Mouse (Mus musculus) intestine, embryonic 15.5 days (tissue): ENCODE measurements at regions not wholly inside any gene's neighbourhood (a gene's known extent, or its start where the extent isn't known, plus 50 kb on each side); places are given as distances from the start of the nearest gene placed in this dataset.

Experiments used
- ATAC-seq: fragments of 200-750 bp; cut with Nextera tagmentation; 2 replicates; pipeline ENCODE4 v1.8.0; 2017; ENCODE audit warnings: moderate TSS enrichment, moderate library complexity
- H3K27ac ChIP-seq: fragments of 300-500 bp; sonication (generic); 2 replicates; pipeline ENCODE4 v1.5.1; 2015; ENCODE audit warnings: mild to moderate bottlenecking, inconsistent platforms
- H3K27me3 ChIP-seq: fragments of 300-500 bp; sonication (generic); replicated peaks from 2 replicates; pipeline ENCODE4 v1.6.1; 2015; ENCODE audit warnings: inconsistent platforms
- H3K36me3 ChIP-seq: fragments of 300-500 bp; sonication (generic); 2 replicates; pipeline ENCODE4 v1.6.1; 2015; ENCODE audit warnings: inconsistent platforms
- H3K4me1 ChIP-seq: fragments of 300-500 bp; sonication (generic); replicated peaks from 2 replicates; pipeline ENCODE4 v1.6.1; 2015; ENCODE audit warnings: inconsistent platforms
- H3K4me2 ChIP-seq: fragments of 300-500 bp; sonication (generic); replicated peaks from 2 replicates; pipeline ENCODE4 v1.6.1; 2015; ENCODE audit warnings: mild to moderate bottlenecking, inconsistent platforms
- H3K4me3 ChIP-seq: fragments of 300-500 bp; sonication (generic); replicated peaks from 2 replicates; pipeline ENCODE4 v1.5.1; 2015; ENCODE audit warnings: inconsistent platforms
- H3K9ac ChIP-seq: fragments of 300-500 bp; sonication (generic); 2 replicates; pipeline ENCODE4 v1.6.1; 2015; ENCODE audit warnings: inconsistent platforms
- H3K9me3 ChIP-seq: fragments of 300-500 bp; sonication (generic); 2 replicates; pipeline ENCODE4 v1.6.1; 2016; ENCODE audit warnings: inconsistent platforms
- WGBS: fragments of 180-500 bp; shearing (Covaris S2); methylation state at CpG from one replicate; pipeline ENCODE4 v1.1.7; 2015; 5-methylcytosine and 5-hydroxymethylcytosine counted together

DNA sequence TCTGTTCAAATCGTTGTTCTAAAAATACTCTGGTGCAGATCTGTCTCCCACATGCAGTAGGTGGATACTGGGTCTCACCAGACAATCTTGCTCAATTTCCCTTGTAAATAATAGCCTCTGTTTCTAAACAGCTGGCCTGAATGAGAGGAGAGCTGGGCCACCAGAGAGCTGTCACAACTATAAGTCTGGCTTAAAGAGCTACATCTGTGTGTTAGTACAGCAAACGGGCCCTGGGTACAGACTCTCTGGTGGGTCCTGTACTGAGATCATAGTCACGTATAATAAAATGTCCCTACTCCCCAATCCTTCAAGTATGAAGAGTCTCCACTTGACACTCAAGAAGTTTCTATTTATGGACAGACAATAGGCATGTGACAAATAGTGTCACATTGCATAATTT lies 375.7 kb upstream of the Noct start:
- Histone ChIP-seq H3K36me3 (no peaks in the 10 kb centered on the region), H3K4me3 (no peak overlapping the region), H3K4me1 (no peaks in the 10 kb centered on the region), H3K27ac (no peak overlapping the region), H3K27me3 (no peaks in the 10 kb centered on the region), H3K9ac (no peak overlapping the region), H3K4me2 (no peak overlapping the region), H3K9me3 (no peaks in the 10 kb centered on the region)
- no peak for ATAC-seq
- 41% methylated on average over 3 of the region's 3 CpGs for WGBS

DNA sequence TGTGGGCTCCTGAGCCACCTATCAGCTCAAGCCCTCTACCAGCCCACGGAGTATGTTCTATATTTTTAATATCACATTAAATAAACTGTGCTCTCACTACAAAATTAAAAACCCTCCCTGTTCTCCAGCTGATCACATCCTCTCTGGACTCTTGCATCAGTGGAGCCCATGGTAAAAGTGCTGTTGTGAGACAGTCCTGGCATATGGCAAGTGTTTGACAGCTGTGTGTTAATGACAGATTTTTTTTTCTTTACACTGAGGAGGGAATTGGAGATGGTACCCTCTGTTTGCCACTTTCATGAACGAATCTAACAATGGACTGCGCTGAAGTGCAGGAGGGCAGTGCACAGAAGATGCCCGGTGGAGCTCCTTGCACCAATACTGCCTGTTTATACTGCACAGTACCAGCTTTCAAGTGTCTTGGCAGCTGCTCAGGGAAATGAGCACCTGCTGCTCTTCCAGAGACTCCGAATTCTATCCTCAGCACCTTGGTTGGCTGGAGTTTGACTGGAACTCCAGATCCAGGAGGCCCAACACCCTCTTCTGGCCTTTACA lies 373.1 kb upstream of the Noct start:
- no peak overlapping the region for H3K9ac ChIP-seq
- H3K27me3 ChIP-seq = no peaks in the 10 kb centered on the region
- H3K36me3 ChIP-seq = no peaks in the 10 kb centered on the region
- no peak for ATAC-seq
- 77% methylated on average over 5 of the region's 5 CpGs for WGBS
- H3K4me1 ChIP-seq = no peaks in the 10 kb centered on the region
- no peak overlapping the region for H3K27ac ChIP-seq
- no peak overlapping the region for H3K4me3 ChIP-seq
- no peak overlapping the region for H3K4me2 ChIP-seq
- no peaks in the 10 kb centered on the region for H3K9me3 ChIP-seq

DNA sequence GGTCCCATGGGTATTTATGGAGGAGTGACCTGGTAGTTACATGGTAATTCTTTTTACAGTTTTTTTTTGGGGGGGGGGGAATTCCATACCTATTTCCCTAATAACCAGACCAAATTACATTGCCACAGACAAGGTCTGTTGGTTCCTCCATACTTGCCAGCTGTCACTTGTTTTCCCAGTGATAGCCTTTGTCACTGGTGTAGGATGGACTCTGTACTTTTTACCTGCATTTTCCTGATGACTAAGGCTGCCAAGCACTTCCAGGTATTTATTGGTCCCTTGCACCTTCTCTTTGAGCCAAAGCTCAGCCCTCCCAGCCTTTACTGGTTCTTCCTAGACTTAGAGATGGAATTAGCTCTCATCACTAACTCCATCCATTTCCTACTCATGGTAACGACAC lies 357.1 kb upstream of the Noct start:
- no peaks in the 10 kb centered on the region for H3K4me1 ChIP-seq
- peak; percentile 74; the same call in 1 of the 2 replicates for ATAC-seq
- H3K27me3 ChIP-seq = no peaks in the 10 kb centered on the region
- H3K9ac ChIP-seq = no peak overlapping the region
- no peak overlapping the region for H3K4me2 ChIP-seq
- H3K27ac ChIP-seq = no peak overlapping the region
- no peaks in the 10 kb centered on the region for H3K9me3 ChIP-seq
- WGBS = 77% methylated on average over 1 of the region's 1 CpGs
- no peaks in the 10 kb centered on the region for H3K36me3 ChIP-seq
- H3K4me3 ChIP-seq = no peak overlapping the region

DNA sequence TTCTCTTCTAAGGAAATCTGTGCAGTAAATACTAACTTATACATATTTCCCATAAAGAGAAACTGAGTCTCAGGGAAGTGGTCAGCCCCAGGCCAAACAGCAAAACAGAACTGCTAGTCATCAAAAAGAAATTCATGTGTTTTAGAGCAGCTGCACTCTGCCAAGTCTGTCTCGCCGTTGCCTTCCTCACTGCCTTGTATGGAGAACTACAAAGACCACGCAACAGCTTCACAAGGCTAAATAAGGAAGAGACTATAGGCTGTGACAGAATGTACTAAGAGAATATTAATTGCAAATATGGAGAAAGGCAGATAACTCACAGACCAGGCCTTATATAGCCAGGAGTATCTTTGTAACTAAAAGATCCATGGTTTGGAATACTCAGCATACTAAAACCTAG lies 355.0 kb upstream of the Noct start:
- Histone ChIP-seq H3K27ac (no peak overlapping the region), H3K4me2 (no peak overlapping the region), H3K36me3 (no peaks in the 10 kb centered on the region), H3K4me3 (no peak overlapping the region), H3K4me1 (no peaks in the 10 kb centered on the region), H3K9ac (no peak overlapping the region), H3K9me3 (no peaks in the 10 kb centered on the region), H3K27me3 (no peaks in the 10 kb centered on the region)
- 76% methylated on average over 3 of the region's 3 CpGs for WGBS
- peak; percentile 12; the same call in 1 of the 2 replicates for ATAC-seq

GRCm38 (mm10) chr3:50879050-50879449 lies 345.2 kb upstream of the Noct start:
- H3K9ac ChIP-seq = no peak overlapping the region
- ATAC-seq = no peak
- WGBS = 85% methylated on average over 4 of the region's 4 CpGs
- H3K27ac ChIP-seq = no peak overlapping the region
- H3K4me2 ChIP-seq = no peak overlapping the region
- no peak overlapping the region for H3K4me3 ChIP-seq
- no peaks in the 10 kb centered on the region for H3K27me3 ChIP-seq
- H3K4me1 ChIP-seq = no peaks in the 10 kb centered on the region
- no peaks in the 10 kb centered on the region for H3K9me3 ChIP-seq
- H3K36me3 ChIP-seq = no peaks in the 10 kb centered on the region

DNA sequence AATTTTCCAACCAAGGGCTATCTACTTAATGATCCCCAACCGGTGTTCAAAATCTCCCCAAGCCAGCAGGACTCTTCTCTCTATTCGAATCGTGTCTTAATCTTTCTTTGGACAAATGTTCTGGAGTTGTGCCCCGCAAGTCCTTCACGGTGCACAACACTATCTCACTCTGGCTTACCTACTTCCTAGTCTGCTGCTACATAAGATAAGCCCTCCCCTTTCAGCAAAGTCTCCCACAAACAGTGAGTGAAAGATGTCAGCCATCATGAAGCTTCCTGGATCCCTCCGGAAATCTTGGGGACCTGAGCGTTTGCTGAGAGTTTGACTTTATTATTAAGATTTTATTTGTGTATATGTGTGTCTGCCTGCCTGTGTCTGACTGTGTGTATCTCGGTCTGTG lies 344.7 kb upstream of the Noct start:
- WGBS = 83% methylated on average over 8 of the region's 8 CpGs
- no peaks in the 10 kb centered on the region for H3K9me3 ChIP-seq
- H3K4me2 ChIP-seq = no peak overlapping the region
- no peak for ATAC-seq
- no peaks in the 10 kb centered on the region for H3K4me1 ChIP-seq
- H3K27me3 ChIP-seq = no peaks in the 10 kb centered on the region
- H3K36me3 ChIP-seq = no peaks in the 10 kb centered on the region
- no peak overlapping the region for H3K9ac ChIP-seq
- H3K27ac ChIP-seq = no peak overlapping the region
- H3K4me3 ChIP-seq = no peak overlapping the region

- Histone ChIP-seq H3K4me1 (no peaks in the 10 kb centered on the region), H3K36me3 (no peaks in the 10 kb centered on the region), H3K4me2 (no peak overlapping the region), H3K9me3 (no peaks in the 10 kb centered on the region), H3K27ac (no peak overlapping the region), H3K27me3 (no peaks in the 10 kb centered on the region), H3K9ac (no peak overlapping the region), H3K4me3 (no peak overlapping the region)
- 39% methylated on average over 9 of the region's 9 CpGs for WGBS
- ATAC-seq = no peak
Measured at GRCm38 (mm10) chr3:50881437-50882248, 342.6 kb upstream of the Noct start.

GRCm38 (mm10) chr3:50882249-50882733 lies 342.0 kb upstream of the Noct start:
- H3K36me3 ChIP-seq = no peaks in the 10 kb centered on the region
- H3K27me3 ChIP-seq = no peaks in the 10 kb centered on the region
- ATAC-seq = no peak
- H3K27ac ChIP-seq = no peak overlapping the region
- no peaks in the 10 kb centered on the region for H3K9me3 ChIP-seq
- H3K4me1 ChIP-seq = no peaks in the 10 kb centered on the region
- H3K9ac ChIP-seq = no peak overlapping the region
- 35% methylated on average over 8 of the region's 8 CpGs for WGBS
- no peak overlapping the region for H3K4me3 ChIP-seq
- no peak overlapping the region for H3K4me2 ChIP-seq

DNA sequence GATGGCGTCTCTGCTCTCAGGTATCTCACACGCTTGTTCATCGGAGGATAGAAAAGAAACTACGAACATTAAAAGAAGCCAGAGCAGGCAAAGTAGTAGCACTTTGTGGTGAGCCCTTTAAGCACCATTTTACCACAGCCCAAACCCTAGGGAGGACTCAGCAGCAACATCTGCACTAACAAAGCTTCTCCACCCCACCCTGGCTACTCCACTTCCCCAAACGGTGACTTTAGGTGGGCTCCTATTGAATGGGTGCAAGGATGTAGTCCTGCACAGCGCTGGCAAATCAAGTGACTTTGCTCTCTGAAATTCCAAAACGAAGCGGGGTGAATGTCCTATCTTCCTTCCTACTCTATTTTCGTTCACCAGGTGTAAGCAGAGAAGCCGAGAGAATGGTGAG lies 337.9 kb upstream of the Noct start:
- 71% methylated on average over 10 of the region's 10 CpGs for WGBS
- no peaks in the 10 kb centered on the region for H3K4me1 ChIP-seq
- peak overlapping the region; percentile 28; the same call in 1 of the 2 replicates for H3K4me2 ChIP-seq
- H3K27ac ChIP-seq = no peak overlapping the region
- H3K27me3 ChIP-seq = no peaks in the 10 kb centered on the region
- ATAC-seq = no peak
- no peaks in the 10 kb centered on the region for H3K9me3 ChIP-seq
- H3K4me3 ChIP-seq = no peak overlapping the region
- H3K9ac ChIP-seq = no peak overlapping the region
- H3K36me3 ChIP-seq = no peaks in the 10 kb centered on the region

GRCm38 (mm10) chr3:50887002-50887401 lies 337.2 kb upstream of the Noct start:
- H3K27me3 ChIP-seq = no peaks in the 10 kb centered on the region
- H3K9me3 ChIP-seq = no peaks in the 10 kb centered on the region
- H3K9ac ChIP-seq = no peak overlapping the region
- H3K4me2 ChIP-seq = peak overlapping the region; percentile 28; the same call in 1 of the 2 replicates
- WGBS = 9% methylated on average over 7 of the region's 7 CpGs
- H3K4me1 ChIP-seq = no peaks in the 10 kb centered on the region
- no peak overlapping the region for H3K4me3 ChIP-seq
- ATAC-seq = peak; percentile 28; the same call in 1 of the 2 replicates
- peak overlapping the region; percentile 22; the same call in 1 of the 2 replicates for H3K27ac ChIP-seq
- no peaks in the 10 kb centered on the region for H3K36me3 ChIP-seq

- no peak for ATAC-seq
- Histone ChIP-seq H3K36me3 (no peaks in the 10 kb centered on the region), H3K4me2 (no peak overlapping the region)
Measured at GRCm38 (mm10) chr3:50888571-50889210, 335.6 kb upstream of the Noct start.

GRCm38 (mm10) chr3:50890537-50890936 lies 333.7 kb upstream of the Noct start:
- Histone ChIP-seq H3K4me3 (no peak overlapping the region), H3K9me3 (no peaks in the 10 kb centered on the region), H3K9ac (no peak overlapping the region), H3K27ac (no peak overlapping the region), H3K4me2 (no peak overlapping the region), H3K27me3 (no peaks in the 10 kb centered on the region), H3K36me3 (no peaks in the 10 kb centered on the region), H3K4me1 (no peaks in the 10 kb centered on the region)
- no peak for ATAC-seq
- WGBS = 91% methylated on average over 8 of the region's 8 CpGs

More at GRCm38 (mm10) chr3:50888571-50889210, 335.6 kb upstream of the Noct start:
- Histone ChIP-seq H3K27me3 (no peaks in the 10 kb centered on the region), H3K4me1 (no peaks in the 10 kb centered on the region), H3K4me3 (no peak overlapping the region), H3K9me3 (no peaks in the 10 kb centered on the region), H3K27ac (no peak overlapping the region), H3K9ac (no peak overlapping the region)
- WGBS = 91% methylated on average over 4 of the region's 4 CpGs
